Mouse (Mus musculus) layer of hippocampus, adult 8-10 months (tissue): ENCODE measurements at regions not wholly inside any gene's neighbourhood (a gene's known extent, or its start where the extent isn't known, plus 50 kb on each side); places are given as distances from the start of the nearest gene placed in this dataset.

Experiments used
- DNase-seq, 2 experiments: peaks; one replicate each; pipeline ENCODE4 v3.0.0; 2022; ENCODE audit warnings: low spot score in 2 of 2

GRCm38 (mm10) chr17:81185685-81186084, 120.8 kb upstream of the Thumpd2 start:
- DNase-seq: no peak

GRCm38 (mm10) chr17:81180813-81181424, 116.0 kb upstream of the Thumpd2 start:
- DNase-seq: no peak

- DNase-seq: no peak
Measured at GRCm38 (mm10) chr17:81176306-81176705, 111.4 kb upstream of the Thumpd2 start.

GRCm38 (mm10) chr17:81175877-81176276, 111.0 kb upstream of the Thumpd2 start:
- DNase-seq: no peak

GRCm38 (mm10) chr17:81172943-81173342, 108.1 kb upstream of the Thumpd2 start:
- no peak for DNase-seq

GRCm38 (mm10) chr17:81169118-81169517, 104.2 kb upstream of the Thumpd2 start:
- DNase-seq: no peak

GRCm38 (mm10) chr17:81150730-81151129, 85.8 kb upstream of the Thumpd2 start:
- peak; percentile 45 to 55 for DNase-seq

GRCm38 (mm10) chr17:81134702-81135101, 69.8 kb upstream of the Thumpd2 start:
- no peak for DNase-seq

GRCm38 (mm10) chr17:81133227-81133626, 68.3 kb upstream of the Thumpd2 start:
- peak; percentile 19 to 30 for DNase-seq
